Mouse (Mus musculus): ENCODE data around the gene Kif27. TPM values are rescaled to one million over a fixed set of nuclear protein-coding genes. Genes with fewer than 3 reads are reported as not detected.

Gene Kif27
- polyA plus RNA-seq, 1 experiment from 2014 or later = 0.31 TPM

GRCm38 (mm10) chr13:58261674-58262073, 97.2 kb downstream of the Kif27 start:
- Histone ChIP-seq H3K4me1 (0 out of 2 replicates have a peak, but pooled peaks cover 2% of the 10 kb centered on the region), H3K36me3 (peaks cover 19% of the 10 kb centered on the region), H3K9me3 (no peaks in the 10 kb centered on the region), H3K27me3 (ENCODE audit: insufficient read depth, poor library complexity, severe bottlenecking) (no peaks in the 10 kb centered on the region), H3K4me3 (no peak overlapping the region), H3K27ac (peak overlapping the region; percentile 32; the same call in 1 of the 2 replicates)
- no peak for DNase-seq (ENCODE audit: low spot score)
- 74% methylated on average over 4 of the region's 4 CpGs for WGBS

GRCm38 (mm10) chr13:58253268-58253667, 105.7 kb downstream of the Kif27 start:
- 88% methylated on average over 1 of the region's 1 CpGs for WGBS

GRCm38 (mm10) chr13:58248957-58249356, 110.0 kb downstream of the Kif27 start:
- H3K27me3 ChIP-seq (ENCODE audit: insufficient read depth, poor library complexity, severe bottlenecking) = no peaks in the 10 kb centered on the region
- 87% methylated on average over 5 of the region's 5 CpGs for WGBS
- H3K36me3 ChIP-seq = peaks cover 18% of the 10 kb centered on the region; the same call in 1 of the 2 replicates

More at GRCm38 (mm10) chr13:58253268-58253667, 105.7 kb downstream of the Kif27 start:
- Histone ChIP-seq H3K4me1 (no peaks in the 10 kb centered on the region), H3K4me3 (no peak overlapping the region), H3K27ac (no peak overlapping the region), H3K9me3 (no peaks in the 10 kb centered on the region), H3K36me3 (peaks cover 26% of the 10 kb centered on the region), H3K27me3 (ENCODE audit: insufficient read depth, poor library complexity, severe bottlenecking) (no peaks in the 10 kb centered on the region)
- DNase-seq (ENCODE audit: low spot score) = no peak

More at GRCm38 (mm10) chr13:58248957-58249356, 110.0 kb downstream of the Kif27 start:
- H3K4me3 ChIP-seq = no peak overlapping the region
- H3K9me3 ChIP-seq = no peaks in the 10 kb centered on the region
- DNase-seq (ENCODE audit: low spot score) = no peak
- no peaks in the 10 kb centered on the region for H3K4me1 ChIP-seq
- H3K27ac ChIP-seq = no peak overlapping the region

MicroRNAs encoded within 50 kb of the gene (microRNA counts, 519-probe panel; counts per million panel counts)
- microRNA mmu-miR-7a = 4,579 counts per million, percentile 30 among the panel's probes with 10 or more counts

Small RNA genes within 50 kb of the gene (microRNA-seq; reads per million reads assigned to microRNA genes)
- gene Mir6369 (not detected), gene Mir7-1 (87.1 reads per million, percentile 50 among the genes with 10 or more reads in this experiment)

Other genes with a start within 250 kb of the Kif27 start
- gene Klhl3, start 245.5 kb downstream of the Kif27 start, polyA plus RNA-seq (2016; fragmentation: Nextera tagmentation; extraction: Ambion mirVana) = 2.5 and 3.4 TPM in 2 replicates
- gene Hnrnpa0, start 230.6 kb downstream of the Kif27 start, polyA plus RNA-seq (2016; fragmentation: Nextera tagmentation; extraction: Ambion mirVana) = 14.0 and 16.6 TPM in 2 replicates
- 35.0 and 36.5 TPM in 2 replicates for gene Idnk, start 201.5 kb downstream of the Kif27 start, polyA plus RNA-seq (2016; fragmentation: Nextera tagmentation; extraction: Ambion mirVana)
- gene Ubqln1, start 143.5 kb downstream of the Kif27 start, polyA plus RNA-seq (2016; fragmentation: Nextera tagmentation; extraction: Ambion mirVana) = 100 and 119 TPM in 2 replicates
- 17.2 and 18.0 TPM in 2 replicates for gene Gkap1, start 83.4 kb downstream of the Kif27 start, polyA plus RNA-seq (2016; fragmentation: Nextera tagmentation; extraction: Ambion mirVana)
- 34.7 and 35.3 TPM in 2 replicates for gene 2210016F16Rik, start 26.1 kb upstream of the Kif27 start, polyA plus RNA-seq (2016; fragmentation: Nextera tagmentation; extraction: Ambion mirVana)
- 21.8 and 26.0 TPM in 2 replicates for gene Rmi1, start 43.1 kb upstream of the Kif27 start, polyA plus RNA-seq (2016; fragmentation: Nextera tagmentation; extraction: Ambion mirVana)
- gene Hnrnpk, start 44.2 kb upstream of the Kif27 start, polyA plus RNA-seq (2016; fragmentation: Nextera tagmentation; extraction: Ambion mirVana) = 1,257 and 1,505 TPM in 2 replicates